Mouse (Mus musculus): ENCODE results near the gene Phyhipl.

Gene Phyhipl

GRCm38 (mm10) chr10:70655828-70656227 is at the start of gene Phyhipl:
Phyhipl (minus strand) TSS chr10:70655965.
- DNase-seq (ENCODE audit: low spot score): no peak

- DNase-seq (ENCODE audit: low spot score): no peak
Observed at GRCm38 (mm10) chr10:70703211-70703610, 47.4 kb upstream of the Phyhipl start.

GRCm38 (mm10) chr10:70699581-70699980 is 43.8 kb upstream of the Phyhipl start:
- DNase-seq (ENCODE audit: low spot score): no peak

- no peak for DNase-seq (ENCODE audit: low spot score)
Observed at GRCm38 (mm10) chr10:70698014-70698413, 42.2 kb upstream of the Phyhipl start.

- peak; percentile 52 for DNase-seq (ENCODE audit: low spot score)
Observed at GRCm38 (mm10) chr10:70696748-70697585, 41.2 kb upstream of the Phyhipl start.

- DNase-seq (ENCODE audit: low spot score): no peak
Observed at GRCm38 (mm10) chr10:70689346-70689745, 33.6 kb upstream of the Phyhipl start.

- DNase-seq (ENCODE audit: low spot score): peak; percentile 48
Observed at GRCm38 (mm10) chr10:70688881-70689280, 33.1 kb upstream of the Phyhipl start.

GRCm38 (mm10) chr10:70686941-70687703 is 31.4 kb upstream of the Phyhipl start:
- DNase-seq (ENCODE audit: low spot score): no peak

GRCm38 (mm10) chr10:70686505-70686904 is 30.7 kb upstream of the Phyhipl start:
- DNase-seq (ENCODE audit: low spot score): no peak

GRCm38 (mm10) chr10:70683508-70683907 is 27.7 kb upstream of the Phyhipl start:
- peak; percentile 20 for DNase-seq (ENCODE audit: low spot score)

GRCm38 (mm10) chr10:70677946-70678345 is 22.2 kb upstream of the Phyhipl start:
- no peak for DNase-seq (ENCODE audit: low spot score)

- no peak for DNase-seq (ENCODE audit: low spot score)
Observed at GRCm38 (mm10) chr10:70656272-70656671, 507 bp upstream of the Phyhipl start.

- no peak for DNase-seq (ENCODE audit: low spot score)
Observed at GRCm38 (mm10) chr10:70654655-70655054, 1.1 kb downstream of the Phyhipl start.

- no peak for DNase-seq (ENCODE audit: low spot score)
Observed at GRCm38 (mm10) chr10:70654139-70654538, 1.6 kb downstream of the Phyhipl start.

- DNase-seq (ENCODE audit: low spot score): no peak
Observed at GRCm38 (mm10) chr10:70651769-70652648, 3.8 kb downstream of the Phyhipl start.

GRCm38 (mm10) chr10:70648831-70649230 is 6.9 kb downstream of the Phyhipl start:
- no peak for DNase-seq (ENCODE audit: low spot score)

GRCm38 (mm10) chr10:70643131-70643530 is 12.6 kb downstream of the Phyhipl start:
- DNase-seq (ENCODE audit: low spot score): no peak

GRCm38 (mm10) chr10:70640896-70641596 is 14.7 kb downstream of the Phyhipl start:
- no peak for DNase-seq (ENCODE audit: low spot score)

GRCm38 (mm10) chr10:70640075-70640737 is 15.6 kb downstream of the Phyhipl start:
- DNase-seq (ENCODE audit: low spot score): no peak

GRCm38 (mm10) chr10:70637640-70638328 is 18.0 kb downstream of the Phyhipl start:
- DNase-seq (ENCODE audit: low spot score): no peak

Data from testis, postnatal 10 days (tissue).